Mouse (Mus musculus) brain, embryonic 14.5 days (tissue): Measurements from ENCODE around the gene Twsg1.

Source experiments
- CTCF ChIP-seq: fragments of 200-500 bp; IDR thresholded peaks from 2 replicates; pipeline ENCODE4 v1.5.1; 2012; ENCODE audit warnings: inconsistent platforms, mild to moderate bottlenecking, moderate library complexity, borderline replicate concordance; ENCODE audit not compliant: insufficient read depth, insufficient read length; ENCODE audit errors: extremely low read depth
- POLR2A ChIP-seq: fragments of 200-500 bp; IDR thresholded peaks from 2 replicates; pipeline ENCODE4 v1.6.1; 2012; ENCODE audit warnings: mild to moderate bottlenecking, inconsistent platforms, borderline replicate concordance; ENCODE audit not compliant: poor library complexity, insufficient read depth, insufficient read length, severe bottlenecking; ENCODE audit errors: extremely low read depth

- TF ChIP-seq CTCF (no peak), POLR2A (no peak)
These were observed 20.7 kb downstream of the Twsg1 start for GRCm38 (mm10) chr17:65930158-65930826.
